Mouse (Mus musculus): Measurements from ENCODE around the gene Bak1.

DNA sequence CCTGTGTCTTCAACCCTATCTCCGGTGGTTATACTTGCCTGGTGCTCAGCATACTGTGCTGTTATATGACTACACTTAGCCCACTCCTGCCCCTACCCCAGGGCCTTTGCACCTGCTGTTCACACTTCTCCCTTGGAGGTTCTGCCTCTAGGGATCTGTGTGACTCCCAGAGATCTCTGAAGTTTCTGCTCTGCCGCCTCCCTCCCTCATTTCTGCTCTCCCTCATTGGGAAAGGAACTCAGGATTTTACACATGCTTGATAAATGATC is 12.9 kb upstream of the Bak1 start:
- TF ChIP-seq POLR2A (IDR thresholded peaks at IDR 0.05; ENCODE audit: insufficient read depth, low read depth, low read length) (no peak), CTCF (IDR thresholded peaks at IDR 0.05) (no peak)

Measured in heart, adult 2 months (tissue).